18 mouse cellular contexts compared by ENCODE assay signal in genomic region chr11:109530030-109530429, GRCm38 (mm10). TPM values are rescaled to one million over a fixed set of nuclear protein-coding genes. Genes with fewer than 3 reads are reported as not detected.
DNase-seq lines count a peak whose midpoint lies in the region; ATAC-seq and TF ChIP-seq lines count a peak whose summit lies in the region.
"Had no signal": no experiment of that assay in that cellular context is flagged by ENCODE, and none has a peak within 500 bp of the region (broad histone marks: within the 10 kb centered on the region; RNA-seq: fewer than 3 reads in every experiment).

No protein-coding gene starts in this region.

- no peaks in the 10 kb centered on the region for H3K4me1 ChIP-seq in midbrain, postnatal 0 days (ENCODE audit: insufficient read depth, low read length)
- H3K4me1 ChIP-seq in midbrain, embryonic 14.5 days (ENCODE audit: control insufficient read depth, insufficient read depth, low read length): no peaks in the 10 kb centered on the region
- H3K4me1 ChIP-seq: embryonic facial prominence, embryonic 15.5 days; intestine, embryonic 15.5 days; liver, embryonic 13.5 days; lung, embryonic 15.5 days had no signal

- no peak for TF ChIP-seq CTCF in midbrain, postnatal 0 days (IDR thresholded peaks at IDR 0.05)

- no peaks in the 10 kb centered on the region for H3K36me3 ChIP-seq in midbrain, postnatal 0 days (ENCODE audit: insufficient read depth, low read length)
- no peaks in the 10 kb centered on the region for H3K36me3 ChIP-seq in midbrain, embryonic 14.5 days (ENCODE audit: control insufficient read depth, insufficient read depth, low read length)
- H3K36me3 ChIP-seq: embryonic facial prominence, embryonic 15.5 days; intestine, embryonic 15.5 days; liver, embryonic 13.5 days; lung, embryonic 15.5 days had no signal

- no peak overlapping the region for H3K4me3 ChIP-seq in midbrain, postnatal 0 days (ENCODE audit: low read depth, low read length)
- no peak overlapping the region for H3K4me3 ChIP-seq in midbrain, embryonic 14.5 days (replicated peaks; ENCODE audit: low read depth, low read length)
- H3K4me3 ChIP-seq: embryonic facial prominence, embryonic 15.5 days; gastrocnemius, adult 2 months; intestine, embryonic 15.5 days; liver, embryonic 13.5 days; lung, embryonic 15.5 days had no signal

- no peak overlapping the region for H3K4me2 ChIP-seq in midbrain, postnatal 0 days (ENCODE audit: low read depth, low read length, poor library complexity, severe bottlenecking)
- no peak overlapping the region for H3K4me2 ChIP-seq in midbrain, embryonic 14.5 days (ENCODE audit: low read length)
- H3K4me2 ChIP-seq: embryonic facial prominence, embryonic 15.5 days; hindbrain, embryonic 14.5 days; intestine, embryonic 15.5 days; liver, embryonic 13.5 days; lung, embryonic 15.5 days had no signal

- peak; percentile 51 to 52 for DNase-seq in cerebellum, postnatal 14 days
- DNase-seq in cerebellum, postnatal 36 days: no peak
- DNase-seq in layer of hippocampus, adult 8-10 months (ENCODE audit: low spot score in 2 of 2): peak; percentile 11 to 12
- no peak for DNase-seq in layer of hippocampus, adult 11-12 months (ENCODE audit: low spot score)
- peak; percentile 70 for DNase-seq in midbrain, postnatal 0 days (ENCODE audit: low spot score)
- DNase-seq in midbrain, embryonic 14.5 days: no peak
- no peak for DNase-seq in adrenal gland, postnatal 36 days
- DNase-seq: gastrocnemius, adult 2 months; kidney, postnatal 14 days; liver, embryonic 13.5 days had no signal

- no peak overlapping the region for H3K9ac ChIP-seq in midbrain, postnatal 0 days (replicated peaks; ENCODE audit: low read length, poor library complexity, severe bottlenecking)
- no peak overlapping the region for H3K9ac ChIP-seq in midbrain, embryonic 14.5 days (replicated peaks; ENCODE audit: low read length)
- H3K9ac ChIP-seq: embryonic facial prominence, embryonic 15.5 days; hindbrain, embryonic 14.5 days; intestine, embryonic 15.5 days; liver, embryonic 13.5 days; lung, embryonic 15.5 days had no signal

- WGBS in midbrain, postnatal 0 days: 75% methylated on average over 4 of the region's 4 CpGs
- 90% methylated on average over 4 of the region's 4 CpGs for WGBS in midbrain, embryonic 14.5 days

- H3K27me3 ChIP-seq in midbrain, postnatal 0 days (ENCODE audit: insufficient read depth, low read length): no peaks in the 10 kb centered on the region
- no peaks in the 10 kb centered on the region for H3K27me3 ChIP-seq in midbrain, embryonic 14.5 days (ENCODE audit: control insufficient read depth, insufficient read depth, low read length)
- H3K27me3 ChIP-seq: embryonic facial prominence, embryonic 15.5 days; intestine, embryonic 15.5 days; liver, embryonic 13.5 days; lung, embryonic 15.5 days had no signal

- H3K9me3 ChIP-seq in midbrain, postnatal 0 days (ENCODE audit: low read length): no peaks in the 10 kb centered on the region
- no peaks in the 10 kb centered on the region for H3K9me3 ChIP-seq in midbrain, embryonic 14.5 days (ENCODE audit: control insufficient read depth, low read length)
- H3K9me3 ChIP-seq: embryonic facial prominence, embryonic 15.5 days; intestine, embryonic 15.5 days; liver, embryonic 13.5 days; lung, embryonic 15.5 days had no signal

- no peak for ATAC-seq in midbrain, postnatal 0 days (ENCODE audit: low FRiP score)
- no peak for ATAC-seq in midbrain, embryonic 14.5 days (ENCODE audit: low FRiP score, low TSS enrichment)
- ATAC-seq: CD4-positive, CD25-positive, alpha-beta regulatory T cell, adult 4 months; forebrain, embryonic 14.5 days; intestine, embryonic 15.5 days had no signal

- H3K27ac ChIP-seq in midbrain, postnatal 0 days (ENCODE audit: low read depth, low read length): no peak overlapping the region
- H3K27ac ChIP-seq in midbrain, embryonic 14.5 days (replicated peaks; ENCODE audit: low read depth, low read length): no peak overlapping the region
- H3K27ac ChIP-seq: embryonic facial prominence, embryonic 15.5 days; gastrocnemius, adult 2 months; hindbrain, embryonic 14.5 days; intestine, embryonic 15.5 days; lung, embryonic 15.5 days; macrophage; stomach, postnatal 0 days had no signal

RNA-seq across cellular contexts. Expression of gene Slc16a6, which starts 56.6 kb away (rescaled TPM):
- total RNA-seq in layer of hippocampus, adult 8-10 months (2022): 10 to 100 TPM in 2 of 4 experiments, 1 to 10 TPM in 2; 6.6 to 11.5 (median 10.3) TPM
- 11.5 and 22.1 TPM in 2 replicates for total RNA-seq in midbrain, postnatal 0 days (2014; rRNA removed)
- polyA plus RNA-seq in midbrain, postnatal 0 days (2015; fragmentation: Nextera tagmentation; extraction: Ambion mirVana): 4.8 and 6.3 TPM in 2 replicates
- polyA plus RNA-seq in midbrain, embryonic 14.5 days (2014; fragmentation: Nextera tagmentation; extraction: Ambion mirVana): 2.8 and 3.1 TPM in 2 replicates
- total RNA-seq in adrenal gland, postnatal 36 days (2021): 1 to 10 TPM in 1 of 2 experiments, under 1 TPM in 1; 0.43 to 1.5 TPM

RNA-seq across cellular contexts. Expression of gene Arsg, which starts 56.9 kb away (rescaled TPM):
- 10 to 100 TPM; 14.1 to 22.3 (median 19.7) TPM for total RNA-seq in layer of hippocampus, adult 8-10 months (2022)
- 6.6 and 6.9 TPM in 2 replicates for total RNA-seq in midbrain, postnatal 0 days (2014; rRNA removed)
- 5.1 and 6.0 TPM in 2 replicates for polyA plus RNA-seq in midbrain, postnatal 0 days (2015; fragmentation: Nextera tagmentation; extraction: Ambion mirVana)
- 1.3 and 2.7 TPM in 2 replicates for polyA plus RNA-seq in midbrain, embryonic 14.5 days (2014; fragmentation: Nextera tagmentation; extraction: Ambion mirVana)
- 1 to 10 TPM; 5.3 to 7.1 TPM for total RNA-seq in adrenal gland, postnatal 36 days (2021)

Comparison
In these comparisons a context has a peak if more than half of its experiments do, and no peak if none do; other contexts are left out.
1. DNase-seq: peak in cerebellum, postnatal 14 days (2 of 2), layer of hippocampus, adult 8-10 months (2 of 2) and midbrain, postnatal 0 days (single experiment); none in cerebellum, postnatal 36 days (0 of 2), layer of hippocampus, adult 11-12 months (single experiment), midbrain, embryonic 14.5 days (single experiment) and adrenal gland, postnatal 36 days (0 of 2).